Mouse (Mus musculus) 416B (cell line): ENCODE results near the gene Fah.

ENCODE experiments used
- DNase-seq: peaks from one replicate; pipeline ENCODE4 v3.0.0; 2011; ENCODE audit warnings: low read depth

Fah gene

GRCm38 (mm10) chr7:84594917-84595303, 11.6 kb downstream of the Fah start:
- no peak for DNase-seq

GRCm38 (mm10) chr7:84594087-84594916, 12.2 kb downstream of the Fah start:
- peak; percentile 80 for DNase-seq

- no peak for DNase-seq
Observed at GRCm38 (mm10) chr7:84591347-84591746, 15.2 kb downstream of the Fah start.

GRCm38 (mm10) chr7:84590622-84591021, 15.9 kb downstream of the Fah start:
- DNase-seq = no peak

GRCm38 (mm10) chr7:84587101-84587783, 19.3 kb downstream of the Fah start:
- DNase-seq = no peak

GRCm38 (mm10) chr7:84586360-84587100, 20.0 kb downstream of the Fah start:
- no peak for DNase-seq

- no peak for DNase-seq
Observed at GRCm38 (mm10) chr7:84585086-84585485, 21.4 kb downstream of the Fah start.

GRCm38 (mm10) chr7:84579769-84580168, 26.8 kb downstream of the Fah start:
- no peak for DNase-seq

GRCm38 (mm10) chr7:84578841-84579240, 27.7 kb downstream of the Fah start:
- no peak for DNase-seq

- DNase-seq = no peak
Observed at GRCm38 (mm10) chr7:84577034-84577433, 29.5 kb downstream of the Fah start.

- DNase-seq = no peak
Observed at GRCm38 (mm10) chr7:84566200-84566599, 40.3 kb downstream of the Fah start.

GRCm38 (mm10) chr7:84564236-84564635, 42.3 kb downstream of the Fah start:
- DNase-seq = no peak

GRCm38 (mm10) chr7:84560500-84560899, 46.0 kb downstream of the Fah start:
- DNase-seq = no peak

GRCm38 (mm10) chr7:84557332-84557731, 49.2 kb downstream of the Fah start:
- no peak for DNase-seq

GRCm38 (mm10) chr7:84555294-84555693, 51.2 kb downstream of the Fah start:
- DNase-seq = no peak

- DNase-seq = no peak
Observed at GRCm38 (mm10) chr7:84551472-84551871, 55.0 kb downstream of the Fah start.

GRCm38 (mm10) chr7:84546667-84547066, 59.9 kb downstream of the Fah start:
- peak; percentile 9 for DNase-seq

- no peak for DNase-seq
Observed at GRCm38 (mm10) chr7:84544946-84545345, 61.6 kb downstream of the Fah start.
